Mouse (Mus musculus) CH12.LX (cell line): ENCODE results near the gene Cyb5rl. TPM values are rescaled to one million over a fixed set of nuclear protein-coding genes. Genes with fewer than 3 reads are reported as not detected.

ENCODE experiments used
- DNase-seq: peaks from one replicate; pipeline ENCODE4 v3.0.0-alpha.2; 2013; ENCODE audit errors: extremely low read depth
- H3K27ac ChIP-seq: 2 replicates; pipeline ENCODE4 v1.5.1; 2012; ENCODE audit warnings: low read depth, mild to moderate bottlenecking, control low read depth, moderate library complexity; ENCODE audit not compliant: insufficient read depth
- H3K27me3 ChIP-seq: replicated peaks from 2 replicates; pipeline ENCODE3; 2012; ENCODE audit warnings: inconsistent platforms
- H3K36me3 ChIP-seq, 2 experiments: replicated peaks in 1 of 2; 2 replicates each; pipeline versions ENCODE3 to v1.6.1; 2012; ENCODE audit warnings: inconsistent platforms in 1 of 2, low read length in 1 of 2, mild to moderate bottlenecking in 1 of 2, mixed read lengths in 1 of 2, moderate library complexity in 1 of 2; ENCODE audit not compliant: control insufficient read depth in 1 of 2, insufficient read depth in 1 of 2
- H3K4me1 ChIP-seq, 2 experiments: 2 replicates each; pipeline ENCODE4 v1.6.1; 2012; ENCODE audit warnings: inconsistent platforms in 1 of 2, moderate library complexity in 1 of 2; ENCODE audit not compliant: insufficient read depth in 2 of 2, control insufficient read depth in 1 of 2
- H3K4me2 ChIP-seq: 2 replicates; pipeline ENCODE4 v1.6.1; 2012; ENCODE audit warnings: low read depth, mild to moderate bottlenecking, control low read depth; ENCODE audit not compliant: poor library complexity, insufficient read depth, severe bottlenecking
- H3K4me3 ChIP-seq, 3 experiments: fragments of 150-350 bp in 1 of 3; sonication (generic) in 1 of 3; replicated peaks in 1 of 3; 2 replicates each; pipeline versions ENCODE3 to v1.5.1; 2011 to 2012; ENCODE audit warnings: low read depth in 2 of 3, low read length in 2 of 3, mild to moderate bottlenecking in 2 of 3, moderate library complexity in 2 of 3, control low read depth in 1 of 3, improper control_type of control experiment in 1 of 3, inconsistent platforms in 1 of 3, mixed read lengths in 1 of 3; ENCODE audit not compliant: poor library complexity in 1 of 3
- H3K79me2 ChIP-seq: replicated peaks from 2 replicates; pipeline ENCODE4 v1.6.1; 2012; ENCODE audit warnings: mild to moderate bottlenecking, moderate library complexity; ENCODE audit not compliant: control insufficient read depth, poor library complexity, insufficient read depth, severe bottlenecking; ENCODE audit errors: extremely low read depth
- H3K9ac ChIP-seq: 2 replicates; pipeline ENCODE4 v1.6.1; 2012; ENCODE audit warnings: low read depth, mild to moderate bottlenecking, control low read depth, moderate library complexity; ENCODE audit not compliant: insufficient read depth
- H3K9me3 ChIP-seq: replicated peaks from 2 replicates; pipeline ENCODE3; 2012; ENCODE audit warnings: low read length, inconsistent platforms, mixed read lengths
- BHLHE40 ChIP-seq: IDR thresholded peaks from 2 replicates; pipeline ENCODE4 v1.6.1; 2011; ENCODE audit warnings: mild to moderate bottlenecking, low read depth, low read length, improper control_type of control experiment
- CHD2 ChIP-seq: IDR thresholded peaks from 2 replicates; pipeline ENCODE4 v1.6.1; 2011; ENCODE audit warnings: low read length, improper control_type of control experiment
- E2F4 ChIP-seq: IDR thresholded peaks from 2 replicates; pipeline ENCODE4 v1.6.1; 2011; ENCODE audit warnings: low read depth, low read length, improper control_type of control experiment; ENCODE audit not compliant: insufficient replicate concordance
- EP300 ChIP-seq: IDR thresholded peaks from 2 replicates; pipeline ENCODE4 v1.6.1; 2011; ENCODE audit warnings: low read length, improper control_type of control experiment
- ETS1 ChIP-seq: conservative IDR thresholded peaks from 2 replicates; pipeline ENCODE4 v1.6.1; 2012; ENCODE audit warnings: low read depth, mild to moderate bottlenecking, inconsistent platforms, low read length, improper control_type of control experiment, moderate library complexity
- GABPA ChIP-seq: IDR thresholded peaks from 2 replicates; pipeline ENCODE4 v1.6.1; 2012; ENCODE audit warnings: low read depth, low read length, improper control_type of control experiment, inconsistent platforms; ENCODE audit not compliant: insufficient replicate concordance
- HCFC1 ChIP-seq: IDR thresholded peaks from 2 replicates; pipeline ENCODE4 v1.6.1; 2012; ENCODE audit warnings: low read depth, mild to moderate bottlenecking, inconsistent platforms, low read length, improper control_type of control experiment
- IRF4 ChIP-seq: IDR thresholded peaks from 2 replicates; pipeline ENCODE4 v1.6.1; 2014; ENCODE audit warnings: low read depth, mild to moderate bottlenecking, inconsistent platforms, low read length, improper control_type of control experiment
- JUN ChIP-seq: IDR thresholded peaks from 2 replicates; pipeline ENCODE4 v1.6.1; 2011; ENCODE audit warnings: low read depth, mild to moderate bottlenecking, low read length, improper control_type of control experiment, moderate library complexity; ENCODE audit not compliant: insufficient read depth
- MAX ChIP-seq: IDR thresholded peaks from 2 replicates; pipeline ENCODE4 v1.6.1; 2011; ENCODE audit warnings: low read length, improper control_type of control experiment
- MEF2A ChIP-seq: IDR thresholded peaks from 2 replicates; pipeline ENCODE4 v1.6.1; 2014; ENCODE audit warnings: low read depth, mild to moderate bottlenecking, inconsistent platforms, low read length, improper control_type of control experiment, borderline replicate concordance
- MXI1 ChIP-seq: IDR thresholded peaks from 2 replicates; pipeline ENCODE4 v1.6.1; 2011; ENCODE audit warnings: mild to moderate bottlenecking, low read depth, low read length, improper control_type of control experiment
- POLR2A ChIP-seq: IDR thresholded peaks from 2 replicates; pipeline ENCODE4 v1.6.1; 2011; ENCODE audit warnings: low read depth, mild to moderate bottlenecking, improper control_type of control experiment, low read length
- POLR2AphosphoS2 ChIP-seq: IDR thresholded peaks from 2 replicates; pipeline ENCODE4 v1.6.1; 2011; ENCODE audit warnings: low read depth, low read length, improper control_type of control experiment
- RCOR1 ChIP-seq: conservative IDR thresholded peaks from 2 replicates; pipeline ENCODE4 v1.6.1; 2012; ENCODE audit warnings: low read depth, mild to moderate bottlenecking, inconsistent platforms, low read length, improper control_type of control experiment
- TCF12 ChIP-seq: IDR thresholded peaks from 2 replicates; pipeline ENCODE4 v1.6.1; 2014; ENCODE audit warnings: low read depth, mild to moderate bottlenecking, inconsistent platforms, low read length, improper control_type of control experiment
- UBTF ChIP-seq: IDR thresholded peaks from 2 replicates; pipeline ENCODE4 v1.6.1; 2012; ENCODE audit warnings: low read depth, mild to moderate bottlenecking, inconsistent platforms, low read length, improper control_type of control experiment, moderate library complexity
- USF1 ChIP-seq: IDR thresholded peaks from 2 replicates; pipeline ENCODE4 v1.6.1; 2014; ENCODE audit warnings: low read depth, mild to moderate bottlenecking, inconsistent platforms, low read length, improper control_type of control experiment
- ZC3H11A ChIP-seq: IDR thresholded peaks from 2 replicates; pipeline ENCODE4 v1.6.1; 2012; ENCODE audit warnings: low read depth, mild to moderate bottlenecking, inconsistent platforms, low read length, improper control_type of control experiment
- ZKSCAN1 ChIP-seq: IDR thresholded peaks from 2 replicates; pipeline ENCODE4 v1.6.1; 2012; ENCODE audit warnings: low read depth, inconsistent platforms, low read length, improper control_type of control experiment, borderline replicate concordance
- ZNF384 ChIP-seq: IDR thresholded peaks from 2 replicates; pipeline ENCODE4 v1.6.1; 2012; ENCODE audit warnings: low read depth, low read length, improper control_type of control experiment, inconsistent platforms
- dilution Hi-C: fragments of 300-500 bp; cut with MboI; formaldehyde crosslinking; loops from 2 replicates; pipeline ENCODE4 v1.14.3; 2020; ENCODE audit warnings: low sequenced_read_pairs; ENCODE audit not compliant: extremely low pct_unique_long_range_greater_than_20kb, extremely low pct_ligation_motif_present
- in situ Hi-C: fragments of 300-500 bp; cut with MboI; formaldehyde crosslinking; loops from 3 replicates; pipeline ENCODE4 v1.14.3; 2019; ENCODE audit warnings: low sequenced_read_pairs, low pct_ligation_motif_present, low pct_unique_long_range_greater_than_20kb, mixed read lengths
- polyA plus RNA-seq: library from polyadenylated mRNA; unstranded; fragments of >175 nt; gene quantifications from 2 replicates; pipeline ENCODE4 v1.2.1, GENCODE M21; 2012; ENCODE audit warnings: low read depth; ENCODE audit not compliant: insufficient read length
- total RNA-seq, 2 experiments: library from RNA; depleted of rRNA; stranded (reverse); fragments of 300-350 nt in 1 of 2; fragments of >200 nt in 1 of 2; gene quantifications; 2 replicates each; pipeline ENCODE4 v1.2.3; 2012 to 2014

The Cyb5rl gene
- total and polyA plus RNA-seq, 3 experiments = 14.0 to 22.7 (median 19.3) TPM

- H3K27me3 ChIP-seq = no peaks in the 10 kb centered on the region
- H3K9ac ChIP-seq = 0 out of 2 replicates have a peak within 1 kb of the TSS, but pooled peaks have one; percentile 13
- DNase-seq = no peak
- in situ Hi-C loops = no loop called here
- peaks cover 24 to 58% of the 10 kb centered on the region in 2 experiments for H3K4me1 ChIP-seq
- peak within 1 kb of the TSS; percentile 7 for H3K4me2 ChIP-seq
- TF ChIP-seq TCF12 = no peak
- TF ChIP-seq ZNF384 = no peak
- no peak for TF ChIP-seq UBTF
- no peak for TF ChIP-seq POLR2A
- TF ChIP-seq E2F4 = no peak
- no peak for TF ChIP-seq MXI1
- TF ChIP-seq EP300 = no peak
- no peak for TF ChIP-seq ETS1
- no peak for TF ChIP-seq ZC3H11A
- no peak for TF ChIP-seq MEF2A
- H3K27ac ChIP-seq = no peak within 1 kb of the TSS; the same call in 1 of the 2 replicates
- peak within 1 kb of the TSS; percentile 3 to 48 (median 20) for H3K4me3 ChIP-seq
- no peaks in the 10 kb centered on the region for H3K79me2 ChIP-seq
- dilution Hi-C loops = no loop called here
- no peaks in the 10 kb centered on the region for H3K9me3 ChIP-seq
- peaks cover 0 to 32% of the 10 kb centered on the region in 2 experiments for H3K36me3 ChIP-seq
Observed at GRCm38 (mm10) chr4:107096841-107097373, 30.1 kb downstream of the Cyb5rl start, which contains the start of gene Cdcp2. Gene Cdcp2 (plus strand): TSS chr4:107096891.

GRCm38 (mm10) chr4:107097871-107098270, 31.1 kb downstream of the Cyb5rl start:
- Histone ChIP-seq H3K4me1 (peaks cover 24 to 52% of the 10 kb centered on the region in 2 experiments), H3K4me3 (no peak overlapping the region), H3K27me3 (no peaks in the 10 kb centered on the region), H3K9ac (no peak overlapping the region), H3K36me3 (peaks cover 0 to 42% of the 10 kb centered on the region in 2 experiments), H3K79me2 (no peaks in the 10 kb centered on the region), H3K27ac (no peak overlapping the region), H3K4me2 (no peak overlapping the region), H3K9me3 (no peaks in the 10 kb centered on the region)
- no peak for TF ChIP-seq ZC3H11A
- no peak for TF ChIP-seq POLR2AphosphoS2
- TF ChIP-seq E2F4 = no peak
- no peak for TF ChIP-seq BHLHE40
- TF ChIP-seq USF1 = no peak
- TF ChIP-seq JUN = no peak
- no peak for TF ChIP-seq CHD2
- TF ChIP-seq MAX = no peak
- no peak for TF ChIP-seq RCOR1
- no peak for TF ChIP-seq MXI1
- TF ChIP-seq ETS1 = no peak
- no peak for TF ChIP-seq IRF4
- TF ChIP-seq GABPA = no peak
- no peak for TF ChIP-seq HCFC1
- TF ChIP-seq ZKSCAN1 = no peak
- in situ Hi-C loops (no loop called here), dilution Hi-C loops (no loop called here)
- no peak for DNase-seq
